Mouse (Mus musculus) cerebellum, adult 18-20 months (tissue): ENCODE data around the gene D130052B06Rik.

Experiments
- DNase-seq, 2 experiments: peaks; one replicate each; pipeline ENCODE4 v3.0.0; 2021

Gene D130052B06Rik

GRCm38 (mm10) chr11:33668376-33668775 lies 69.3 kb downstream of the D130052B06Rik start:
- DNase-seq = no peak

- DNase-seq = no peak
Observed at GRCm38 (mm10) chr11:33670105-33670965, 71.2 kb downstream of the D130052B06Rik start.
